Mouse (Mus musculus): ENCODE measurements around the gene Zfyve28. TPM values are rescaled to one million over a fixed set of nuclear protein-coding genes. Genes with fewer than 3 reads are reported as not detected.

Zfyve28 gene
- polyA plus RNA-seq, 1 experiment = 3.0 TPM

DNA sequence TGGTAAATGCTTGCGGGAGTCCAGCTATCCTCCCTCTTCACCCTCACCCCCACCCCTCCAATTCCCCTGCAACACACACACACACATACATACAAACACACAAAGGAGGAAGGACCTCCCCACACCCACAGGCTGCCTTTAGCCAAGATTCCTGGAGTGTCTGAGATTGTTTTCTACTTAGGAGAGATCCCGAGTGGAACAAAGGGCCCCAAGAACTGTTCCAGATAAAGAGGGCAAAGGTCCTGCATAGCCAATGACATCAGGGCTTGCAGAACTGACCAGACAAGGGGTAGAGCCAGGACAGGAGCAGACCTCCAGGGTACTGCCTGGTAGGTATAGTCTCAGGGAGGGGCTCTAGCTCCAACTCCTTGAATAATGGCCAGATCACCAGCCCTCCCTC, 6.4 kb upstream of the Zfyve28 start:
- no peaks in the 10 kb centered on the region for H3K4me1 ChIP-seq (ENCODE audit: control insufficient read depth, insufficient read depth, low read length)
- WGBS = 54% methylated on average over 2 of the region's 2 CpGs
- H3K4me3 ChIP-seq (replicated peaks; ENCODE audit: control insufficient read depth, low read depth, low read length) = no peak overlapping the region
- TF ChIP-seq CTCF (IDR thresholded peaks at IDR 0.05; ENCODE audit: control insufficient read depth, insufficient read depth, low read length) (no peak), POLR2A (IDR thresholded peaks at IDR 0.05; ENCODE audit: borderline replicate concordance, control insufficient read depth, low read depth, low read length) (no peak)
- H3K27ac ChIP-seq (ENCODE audit: control insufficient read depth, insufficient read depth, low read depth, low read length, poor library complexity) = no peak overlapping the region

DNA sequence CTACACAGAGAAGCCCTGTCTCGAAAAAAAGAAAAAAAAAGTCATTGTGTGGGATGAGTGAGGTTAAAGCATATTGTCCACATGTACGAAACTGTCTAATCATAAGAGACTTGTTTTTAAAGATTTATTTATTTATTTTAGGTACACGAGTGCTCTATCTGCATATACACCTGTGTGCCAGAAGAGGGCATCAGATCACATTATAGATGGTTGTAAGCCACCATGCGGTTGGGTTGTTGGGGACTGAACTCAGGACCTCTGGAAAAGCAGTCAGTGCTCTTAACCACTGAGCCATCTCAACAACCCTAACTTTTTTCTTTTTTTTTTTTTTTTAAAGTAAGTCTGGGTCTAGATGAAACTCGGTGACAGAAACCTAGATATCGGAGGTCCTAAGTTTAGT, 5.1 kb upstream of the Zfyve28 start:
- no peak overlapping the region for H3K4me3 ChIP-seq (replicated peaks; ENCODE audit: control insufficient read depth, low read depth, low read length)
- H3K4me1 ChIP-seq (ENCODE audit: control insufficient read depth, insufficient read depth, low read length) = no peaks in the 10 kb centered on the region
- WGBS = 72% methylated on average over 6 of the region's 6 CpGs
- TF ChIP-seq POLR2A (IDR thresholded peaks at IDR 0.05; ENCODE audit: borderline replicate concordance, control insufficient read depth, low read depth, low read length) = no peak
- no peak for TF ChIP-seq CTCF (IDR thresholded peaks at IDR 0.05; ENCODE audit: control insufficient read depth, insufficient read depth, low read length)
- H3K27ac ChIP-seq (ENCODE audit: control insufficient read depth, insufficient read depth, low read depth, low read length, poor library complexity) = no peak overlapping the region

DNA sequence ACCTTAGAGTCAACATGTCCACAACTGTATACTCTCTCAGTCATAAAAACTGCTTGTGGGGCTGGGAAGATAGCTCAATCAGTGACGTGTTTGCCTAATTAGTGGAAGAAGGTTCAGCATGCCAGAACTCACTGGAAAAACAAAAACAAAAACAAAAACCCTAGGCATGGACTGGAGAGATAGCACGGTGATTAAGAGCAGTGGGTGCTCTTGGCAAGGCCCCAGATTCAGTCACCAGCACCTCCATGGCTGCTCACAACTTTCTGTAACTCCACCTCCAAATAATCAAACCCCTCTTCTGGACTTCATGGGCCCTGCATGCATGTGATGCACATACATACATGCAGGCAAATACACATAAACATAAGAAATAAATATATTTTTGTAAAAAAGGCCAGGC, 1.0 kb upstream of the Zfyve28 start:
- Histone ChIP-seq H3K4me1 (ENCODE audit: control insufficient read depth, insufficient read depth, low read length) (no peaks in the 10 kb centered on the region; the same call in 1 of the 2 replicates), H3K27ac (ENCODE audit: control insufficient read depth, insufficient read depth, low read depth, low read length, poor library complexity) (no peak overlapping the region), H3K4me3 (replicated peaks; ENCODE audit: control insufficient read depth, low read depth, low read length) (no peak overlapping the region)
- 67% methylated on average over 2 of the region's 2 CpGs for WGBS
- TF ChIP-seq POLR2A (IDR thresholded peaks at IDR 0.05; ENCODE audit: borderline replicate concordance, control insufficient read depth, low read depth, low read length) (no peak), CTCF (IDR thresholded peaks at IDR 0.05; ENCODE audit: control insufficient read depth, insufficient read depth, low read length) (no peak)

DNA sequence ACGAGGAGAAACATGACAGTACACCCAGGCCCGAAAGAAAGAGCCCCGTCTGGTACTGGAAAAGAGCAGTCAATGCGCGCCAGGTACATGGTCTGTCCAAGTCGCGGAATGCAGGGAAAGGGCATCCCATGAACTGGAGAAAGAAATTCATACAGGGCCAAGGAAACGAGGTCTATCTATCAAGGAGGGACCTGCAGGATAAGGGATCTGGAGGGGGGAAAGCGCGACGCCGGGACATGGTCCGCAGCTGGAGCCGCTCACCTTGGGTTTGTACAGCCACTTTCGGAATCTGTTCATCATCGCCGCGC, 457 bp downstream of the Zfyve28 start:
- 4% methylated on average over 18 of the region's 18 CpGs for WGBS
- H3K4me3 ChIP-seq (replicated peaks; ENCODE audit: control insufficient read depth, low read depth, low read length) = peak overlapping the region; percentile 43
- no peak for TF ChIP-seq POLR2A (IDR thresholded peaks at IDR 0.05; ENCODE audit: borderline replicate concordance, control insufficient read depth, low read depth, low read length)
- no peak overlapping the region for H3K27ac ChIP-seq (ENCODE audit: control insufficient read depth, insufficient read depth, low read depth, low read length, poor library complexity)
- no peaks in the 10 kb centered on the region; the same call in 1 of the 2 replicates for H3K4me1 ChIP-seq (ENCODE audit: control insufficient read depth, insufficient read depth, low read length)

DNA sequence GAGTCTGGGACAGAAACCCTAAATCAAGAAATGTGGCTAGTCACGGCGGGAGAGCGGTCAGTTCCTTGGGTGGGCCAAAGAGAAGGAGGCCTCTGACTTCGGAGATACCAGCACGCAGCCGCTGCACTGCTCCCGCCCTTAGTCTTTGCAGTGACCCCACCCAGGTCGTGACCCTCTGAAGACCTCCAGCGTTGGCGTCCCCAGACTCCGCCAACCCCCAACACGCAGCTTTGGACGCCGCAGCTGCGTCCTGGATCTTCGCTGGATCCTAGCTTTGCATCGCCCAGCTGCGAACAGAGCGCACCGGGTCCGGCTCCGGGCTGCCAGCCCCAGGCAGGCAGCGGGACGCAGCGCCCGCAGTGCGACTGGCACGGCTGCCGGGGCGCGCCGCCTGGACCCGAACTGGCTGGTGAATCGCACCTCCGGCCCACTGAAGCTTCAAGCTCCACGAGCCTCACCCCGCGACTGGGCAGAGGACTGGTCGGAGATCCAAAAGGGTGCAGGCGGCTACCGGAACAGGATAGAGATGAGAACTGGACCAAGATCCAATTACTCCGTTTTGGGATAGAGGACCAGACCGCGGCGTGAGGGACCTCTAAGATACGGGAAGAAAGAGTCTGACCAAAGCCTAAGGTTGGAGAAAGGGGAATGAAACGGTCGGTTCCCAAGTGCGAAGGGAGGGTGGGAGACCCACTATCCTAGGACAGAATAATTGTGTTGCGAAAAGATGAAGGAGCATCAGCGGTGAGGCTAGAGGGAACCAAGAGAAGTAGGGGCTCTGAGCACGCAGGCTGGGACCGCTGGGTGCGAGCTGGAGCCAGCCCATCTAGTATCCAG, 1.0 kb downstream of the Zfyve28 start:
- H3K4me3 ChIP-seq (replicated peaks; ENCODE audit: control insufficient read depth, low read depth, low read length) = peak overlapping the region; percentile 44
- 2% methylated on average over 54 of the region's 54 CpGs for WGBS
- no peaks in the 10 kb centered on the region; the same call in 1 of the 2 replicates for H3K4me1 ChIP-seq (ENCODE audit: control insufficient read depth, insufficient read depth, low read length)
- no peak for TF ChIP-seq CTCF (IDR thresholded peaks at IDR 0.05; ENCODE audit: control insufficient read depth, insufficient read depth, low read length)
- no peak for TF ChIP-seq POLR2A (IDR thresholded peaks at IDR 0.05; ENCODE audit: borderline replicate concordance, control insufficient read depth, low read depth, low read length)
- peak overlapping the region; percentile 29; the same call in 1 of the 2 replicates for H3K27ac ChIP-seq (ENCODE audit: control insufficient read depth, insufficient read depth, low read depth, low read length, poor library complexity)

DNA sequence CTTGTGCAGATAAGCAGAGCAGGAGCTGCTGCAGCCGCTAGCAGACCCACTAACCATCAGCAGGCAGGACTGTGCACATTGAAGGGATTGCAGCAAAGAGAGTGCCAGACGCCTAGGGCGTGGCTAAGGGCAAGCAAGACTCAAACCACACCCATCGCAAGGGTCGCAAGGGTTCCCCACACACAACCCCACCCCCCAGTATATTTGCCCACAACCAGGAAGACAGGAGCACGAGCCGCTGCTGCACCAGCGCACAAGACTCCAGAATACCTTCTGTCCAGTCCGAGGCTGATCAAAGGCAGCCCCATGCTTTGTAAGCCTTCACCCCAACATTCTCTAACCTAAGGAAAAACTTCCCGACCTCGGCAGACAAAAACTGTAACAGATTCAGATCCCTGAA, 1.7 kb downstream of the Zfyve28 start:
- TF ChIP-seq CTCF (IDR thresholded peaks at IDR 0.05; ENCODE audit: control insufficient read depth, insufficient read depth, low read length) (no peak), POLR2A (IDR thresholded peaks at IDR 0.05; ENCODE audit: borderline replicate concordance, control insufficient read depth, low read depth, low read length) (no peak)
- Histone ChIP-seq H3K27ac (ENCODE audit: control insufficient read depth, insufficient read depth, low read depth, low read length, poor library complexity) (no peak overlapping the region), H3K4me1 (ENCODE audit: control insufficient read depth, insufficient read depth, low read length) (peaks cover under 1% of the 10 kb centered on the region), H3K4me3 (replicated peaks; ENCODE audit: control insufficient read depth, low read depth, low read length) (peak overlapping the region; percentile 42)
- WGBS = 13% methylated on average over 11 of the region's 11 CpGs

DNA sequence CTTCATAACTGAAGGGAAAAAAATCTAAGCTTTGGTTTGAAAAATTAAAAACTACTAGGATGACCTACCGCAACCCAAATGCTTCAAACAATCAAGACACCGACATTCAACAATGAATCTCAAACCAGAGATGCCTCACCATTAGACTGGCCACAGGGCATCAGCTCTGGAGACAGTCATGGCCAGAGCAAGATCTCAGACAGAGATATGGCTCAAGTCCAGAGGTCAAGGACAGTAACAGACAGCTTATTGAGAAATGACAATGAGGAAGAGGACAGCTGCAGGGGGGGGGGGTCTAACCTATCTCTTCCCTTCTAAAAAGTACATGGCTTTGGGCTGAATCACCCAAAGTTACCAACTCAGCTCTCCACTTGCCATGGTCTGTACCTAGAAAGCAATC, 3.0 kb downstream of the Zfyve28 start:
- WGBS = 74% methylated on average over 2 of the region's 2 CpGs
- Histone ChIP-seq H3K4me3 (replicated peaks; ENCODE audit: control insufficient read depth, low read depth, low read length) (no peak overlapping the region), H3K27ac (ENCODE audit: control insufficient read depth, insufficient read depth, low read depth, low read length, poor library complexity) (no peak overlapping the region), H3K4me1 (ENCODE audit: control insufficient read depth, insufficient read depth, low read length) (peaks cover 2% of the 10 kb centered on the region)
- TF ChIP-seq POLR2A (IDR thresholded peaks at IDR 0.05; ENCODE audit: borderline replicate concordance, control insufficient read depth, low read depth, low read length) (no peak), CTCF (IDR thresholded peaks at IDR 0.05; ENCODE audit: control insufficient read depth, insufficient read depth, low read length) (no peak)

DNA sequence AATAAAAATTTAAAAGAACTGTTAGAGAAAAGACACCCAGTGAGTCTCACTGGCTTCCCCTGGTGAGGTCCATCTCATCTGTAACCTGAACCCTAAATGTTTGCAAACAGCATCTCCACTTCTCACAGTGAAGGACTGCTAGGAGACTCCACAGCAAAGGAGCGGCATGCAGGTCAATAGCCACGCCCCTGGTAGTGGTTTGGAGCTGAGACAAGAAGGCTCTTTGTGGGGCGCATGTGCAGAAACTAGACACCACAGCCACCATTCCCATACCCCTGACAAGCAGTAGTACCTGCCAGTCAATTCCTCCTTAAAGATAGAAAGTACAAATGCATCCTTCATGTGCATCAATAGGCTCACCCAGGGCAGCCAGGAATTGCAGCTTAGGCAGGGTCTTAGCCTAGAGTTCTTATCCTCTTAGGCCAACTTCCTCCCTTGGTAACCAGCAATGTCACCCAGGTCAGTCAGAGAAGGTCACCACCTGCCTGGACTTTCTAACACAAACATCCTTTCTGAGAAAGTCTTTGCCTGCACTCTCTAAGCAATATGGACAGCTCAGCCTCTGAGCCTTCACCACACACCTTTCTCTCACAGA, 4.0 kb downstream of the Zfyve28 start:
- TF ChIP-seq CTCF (IDR thresholded peaks at IDR 0.05; ENCODE audit: control insufficient read depth, insufficient read depth, low read length) (no peak), POLR2A (IDR thresholded peaks at IDR 0.05; ENCODE audit: borderline replicate concordance, control insufficient read depth, low read depth, low read length) (no peak)
- Histone ChIP-seq H3K4me1 (ENCODE audit: control insufficient read depth, insufficient read depth, low read length) (peaks cover 2% of the 10 kb centered on the region), H3K27ac (ENCODE audit: control insufficient read depth, insufficient read depth, low read depth, low read length, poor library complexity) (no peak overlapping the region), H3K4me3 (replicated peaks; ENCODE audit: control insufficient read depth, low read depth, low read length) (no peak overlapping the region)
- WGBS = 23% methylated on average over 3 of the region's 3 CpGs
